Mouse (Mus musculus) intestine, embryonic 15.5 days (tissue): ENCODE results near the gene Psmd8. TPM values are rescaled to one million over a fixed set of nuclear protein-coding genes. Genes with fewer than 3 reads are reported as not detected.
A peak's percentile ranks its signal among the peaks of the same experiment; 100 is the strongest.
"Not testable (repeated sequence)": the region's sequence is repeated elsewhere in the genome, so short reads cannot be mapped to it uniquely, and the experiment has no call there.

Experiments
- ATAC-seq: fragments of 200-750 bp; cut with Nextera tagmentation; 2 replicates; pipeline ENCODE4 v1.8.0; 2017; ENCODE audit warnings: moderate TSS enrichment, moderate library complexity
- H3K27ac ChIP-seq: fragments of 300-500 bp; sonication (generic); 2 replicates; pipeline ENCODE4 v1.5.1; 2015; ENCODE audit warnings: mild to moderate bottlenecking, inconsistent platforms
- H3K27me3 ChIP-seq: fragments of 300-500 bp; sonication (generic); replicated peaks from 2 replicates; pipeline ENCODE4 v1.6.1; 2015; ENCODE audit warnings: inconsistent platforms
- H3K36me3 ChIP-seq: fragments of 300-500 bp; sonication (generic); 2 replicates; pipeline ENCODE4 v1.6.1; 2015; ENCODE audit warnings: inconsistent platforms
- H3K4me1 ChIP-seq: fragments of 300-500 bp; sonication (generic); replicated peaks from 2 replicates; pipeline ENCODE4 v1.6.1; 2015; ENCODE audit warnings: inconsistent platforms
- H3K4me2 ChIP-seq: fragments of 300-500 bp; sonication (generic); replicated peaks from 2 replicates; pipeline ENCODE4 v1.6.1; 2015; ENCODE audit warnings: mild to moderate bottlenecking, inconsistent platforms
- H3K4me3 ChIP-seq: fragments of 300-500 bp; sonication (generic); replicated peaks from 2 replicates; pipeline ENCODE4 v1.5.1; 2015; ENCODE audit warnings: inconsistent platforms
- H3K9ac ChIP-seq: fragments of 300-500 bp; sonication (generic); 2 replicates; pipeline ENCODE4 v1.6.1; 2015; ENCODE audit warnings: inconsistent platforms
- H3K9me3 ChIP-seq: fragments of 300-500 bp; sonication (generic); 2 replicates; pipeline ENCODE4 v1.6.1; 2016; ENCODE audit warnings: inconsistent platforms
- WGBS: fragments of 180-500 bp; shearing (Covaris S2); methylation state at CpG from one replicate; pipeline ENCODE4 v1.1.7; 2015; 5-methylcytosine and 5-hydroxymethylcytosine counted together
- polyA plus RNA-seq: library from polyadenylated mRNA; unstranded; fragments of >200 nt; fragmentation: Nextera tagmentation; extraction: Ambion mirVana; gene quantifications from 2 replicates; pipeline ENCODE4 v1.2.1, GENCODE M21; 2015

Psmd8 gene
- polyA plus RNA-seq, 1 experiment from 2014 or later, result 249 TPM

GRCm38 (mm10) chr7:29202577-29202976 lies 22.1 kb upstream of the Psmd8 start:
- no peaks in the 10 kb centered on the region for H3K27me3 ChIP-seq
- H3K9me3 ChIP-seq, result no peaks in the 10 kb centered on the region
- whole genome bisulfite sequencing, result 78% methylated on average over 6 of the region's 6 CpGs
- ATAC-seq, result no peak
- no peak overlapping the region for H3K27ac ChIP-seq
- H3K4me2 ChIP-seq, result no peak overlapping the region
- no peak overlapping the region for H3K9ac ChIP-seq
- no peaks in the 10 kb centered on the region for H3K4me1 ChIP-seq
- H3K36me3 ChIP-seq, result no peaks in the 10 kb centered on the region
- H3K4me3 ChIP-seq, result no peak overlapping the region

GRCm38 (mm10) chr7:29194230-29194629 lies 13.7 kb upstream of the Psmd8 start:
- H3K9me3 ChIP-seq, H3K4me1 ChIP-seq, H3K4me2 ChIP-seq, H3K4me3 ChIP-seq, H3K9ac ChIP-seq, H3K27ac ChIP-seq, H3K36me3 ChIP-seq, H3K27me3 ChIP-seq: not testable (repeated sequence)
- peak; percentile 66 for ATAC-seq
- WGBS, result 57% methylated on average over 1 of the region's 1 CpGs

GRCm38 (mm10) chr7:29181323-29181722 lies 822 bp upstream of the Psmd8 start:
- H3K9me3 ChIP-seq, H3K4me2 ChIP-seq, H3K36me3 ChIP-seq, H3K27ac ChIP-seq, ATAC-seq, H3K4me3 ChIP-seq, H3K27me3 ChIP-seq, H3K9ac ChIP-seq: not testable (repeated sequence)
- H3K4me1 ChIP-seq, result peaks cover 13% of the 10 kb centered on the region
- WGBS, result 93% methylated on average over 4 of the region's 4 CpGs

DNA sequence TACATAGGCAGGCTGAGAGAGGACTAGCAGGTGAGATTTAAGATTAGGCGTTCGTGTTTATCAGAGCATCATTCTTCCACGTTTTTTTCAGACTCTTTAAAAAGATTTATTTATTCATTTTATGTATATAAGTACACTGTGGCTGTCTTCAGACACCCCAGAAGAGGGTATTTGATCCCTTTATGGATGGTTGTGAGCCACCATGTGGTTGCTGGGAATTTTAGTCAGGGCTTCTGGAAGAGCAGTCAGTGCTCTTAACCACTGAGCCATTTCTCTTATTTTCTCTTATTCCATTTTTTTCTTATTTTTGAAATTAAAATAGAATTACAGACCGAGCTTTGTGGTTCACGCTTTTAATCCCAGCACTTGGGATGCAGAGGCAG lies 344 bp upstream of the Psmd8 start:
- Histone ChIP-seq H3K4me3 (peak overlapping the region; percentile 73), H3K4me1 (peaks cover 13% of the 10 kb centered on the region), H3K27me3 (no peaks in the 10 kb centered on the region), H3K27ac (no peak overlapping the region; the same call in 1 of the 2 replicates), H3K36me3 (peaks cover 8% of the 10 kb centered on the region; the same call in 1 of the 2 replicates), H3K9me3 (no peaks in the 10 kb centered on the region), H3K9ac (no peak overlapping the region), H3K4me2 (peak overlapping the region; percentile 77)
- WGBS, result 43% methylated on average over 5 of the region's 5 CpGs
- no peak for ATAC-seq

DNA sequence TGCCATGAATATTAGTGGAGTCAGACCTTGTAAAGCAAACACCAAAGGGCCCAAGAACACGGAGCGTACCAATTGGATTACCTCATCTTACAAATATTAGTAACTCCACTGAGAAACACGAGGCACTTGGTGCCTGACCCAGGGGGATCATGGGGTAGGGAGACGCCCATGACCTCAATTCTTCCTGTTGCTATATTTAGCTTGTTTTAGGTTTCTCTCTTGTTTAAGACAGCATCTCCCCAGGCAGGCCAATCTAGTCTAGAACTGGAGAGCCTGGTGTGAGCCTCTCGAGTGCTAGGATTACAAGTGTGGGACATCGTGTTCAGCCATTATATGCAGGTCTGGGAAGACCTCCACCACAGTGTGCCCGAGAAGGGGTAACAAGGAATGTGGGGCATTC lies 1.2 kb downstream of the Psmd8 start:
- ATAC-seq, result no peak
- no peaks in the 10 kb centered on the region for H3K9me3 ChIP-seq
- H3K27me3 ChIP-seq, result peaks cover under 1% of the 10 kb centered on the region; the same call in 1 of the 2 replicates
- H3K27ac ChIP-seq, result no peak overlapping the region
- peaks cover 21% of the 10 kb centered on the region for H3K36me3 ChIP-seq
- H3K4me1 ChIP-seq, result peaks cover 13% of the 10 kb centered on the region
- peak overlapping the region; percentile 73 for H3K4me3 ChIP-seq
- H3K9ac ChIP-seq, result no peak overlapping the region
- H3K4me2 ChIP-seq, result peak overlapping the region; percentile 77
- 23% methylated on average over 7 of the region's 7 CpGs for WGBS

DNA sequence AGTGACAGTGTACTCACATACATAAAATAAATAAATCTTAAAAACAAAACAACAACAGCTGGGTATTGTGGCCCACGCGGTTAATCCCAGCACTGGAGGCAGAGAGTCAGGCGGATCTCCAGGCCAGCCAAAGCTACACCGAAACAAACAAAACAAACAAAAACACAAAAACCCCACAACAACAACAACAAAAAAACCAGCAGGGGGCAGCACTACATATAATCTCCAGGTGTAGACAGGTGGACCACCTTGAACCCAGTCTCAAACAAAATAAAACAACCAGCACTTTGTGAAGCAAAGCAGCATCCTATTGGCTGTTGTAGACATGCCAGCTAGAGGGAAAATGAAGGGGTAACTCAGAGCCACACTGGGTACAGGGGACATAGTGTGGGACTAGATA lies 2.4 kb downstream of the Psmd8 start:
- Histone ChIP-seq H3K4me2 (no peak overlapping the region), H3K36me3 (peaks cover 31% of the 10 kb centered on the region), H3K4me3 (no peak overlapping the region), H3K9ac (no peak overlapping the region), H3K9me3 (no peaks in the 10 kb centered on the region), H3K27me3 (peaks cover 13% of the 10 kb centered on the region), H3K4me1 (peaks cover 13% of the 10 kb centered on the region), H3K27ac (no peak overlapping the region)
- 90% methylated on average over 4 of the region's 4 CpGs for whole genome bisulfite sequencing
- ATAC-seq, result no peak

DNA sequence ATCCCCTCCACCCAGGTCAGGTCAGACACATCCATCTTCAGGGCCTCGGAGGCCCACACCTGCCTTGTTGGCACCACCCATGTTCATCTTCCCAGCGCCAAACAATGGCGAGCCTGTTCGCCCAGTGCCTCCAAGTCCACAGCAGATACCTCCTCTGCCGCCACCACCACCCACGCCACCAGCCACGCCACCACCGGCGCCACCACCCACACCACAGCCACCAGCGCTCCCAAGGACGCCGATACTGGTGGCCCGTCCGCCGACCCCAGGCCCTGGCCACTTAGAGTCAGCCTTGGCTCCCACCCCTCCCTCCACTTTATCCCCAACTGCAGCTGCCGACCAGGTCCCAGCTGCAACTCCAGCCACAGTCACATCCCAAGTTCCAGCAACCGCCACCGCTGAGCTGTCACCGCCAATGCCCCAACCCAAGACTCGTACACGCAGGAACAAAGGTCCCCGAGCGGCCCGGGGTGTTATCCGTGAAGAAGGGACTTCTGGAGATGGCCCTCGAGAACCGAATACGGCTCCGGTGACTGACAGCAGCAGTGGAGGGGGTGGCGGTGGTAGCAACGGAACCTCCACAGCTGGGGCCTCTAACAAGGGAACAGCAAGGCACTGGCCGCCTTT lies 8.0 kb downstream of the Psmd8 start:
- peaks cover 41% of the 10 kb centered on the region for H3K27me3 ChIP-seq
- H3K9me3 ChIP-seq, result no peaks in the 10 kb centered on the region
- ATAC-seq, result no peak
- WGBS, result 49% methylated on average over 32 of the region's 32 CpGs
- H3K4me1 ChIP-seq, result peaks cover 32% of the 10 kb centered on the region
- no peak overlapping the region for H3K9ac ChIP-seq
- H3K27ac ChIP-seq, result no peak overlapping the region
- peaks cover 36% of the 10 kb centered on the region for H3K36me3 ChIP-seq
- no peak overlapping the region for H3K4me2 ChIP-seq
- H3K4me3 ChIP-seq, result 0 out of 2 replicates have a peak overlapping the region, but pooled peaks have one; percentile 58

DNA sequence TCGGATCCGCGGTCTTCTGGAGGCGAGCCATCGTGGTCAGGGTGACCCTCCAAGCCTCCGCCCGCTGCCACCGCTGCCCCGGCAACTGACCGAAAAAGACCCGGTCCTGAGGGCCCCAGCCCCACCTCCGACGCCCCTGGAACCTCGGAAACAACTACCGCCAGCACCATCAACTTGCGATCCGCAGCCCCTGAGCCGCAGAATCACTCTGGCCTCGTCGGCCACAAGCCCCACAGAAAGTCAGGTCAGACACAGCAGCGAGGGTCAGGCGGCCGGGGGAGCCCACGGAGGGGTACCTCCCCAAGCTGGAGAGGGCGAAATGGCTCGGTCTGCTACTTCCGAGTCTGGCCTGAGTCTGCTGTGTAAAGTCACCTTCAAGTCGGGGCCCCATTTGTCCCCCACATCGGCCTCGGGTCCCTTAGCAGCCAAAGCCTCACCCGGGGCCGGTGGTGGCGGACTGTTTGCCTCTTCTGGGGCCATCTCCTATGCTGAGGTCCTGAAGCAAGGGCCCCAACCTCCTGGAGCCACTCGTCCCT lies 8.9 kb downstream of the Psmd8 start:
- 6% methylated on average over 34 of the region's 34 CpGs for WGBS
- H3K27me3 ChIP-seq, result peaks cover 41% of the 10 kb centered on the region
- H3K4me3 ChIP-seq, result peak overlapping the region; percentile 58
- H3K36me3 ChIP-seq, result peaks cover 36% of the 10 kb centered on the region
- H3K4me2 ChIP-seq, result peak overlapping the region; percentile 89
- no peak overlapping the region for H3K27ac ChIP-seq
- no peaks in the 10 kb centered on the region for H3K9me3 ChIP-seq
- H3K4me1 ChIP-seq, result peaks cover 32% of the 10 kb centered on the region
- H3K9ac ChIP-seq, result peak overlapping the region; percentile 41
- no peak for ATAC-seq

DNA sequence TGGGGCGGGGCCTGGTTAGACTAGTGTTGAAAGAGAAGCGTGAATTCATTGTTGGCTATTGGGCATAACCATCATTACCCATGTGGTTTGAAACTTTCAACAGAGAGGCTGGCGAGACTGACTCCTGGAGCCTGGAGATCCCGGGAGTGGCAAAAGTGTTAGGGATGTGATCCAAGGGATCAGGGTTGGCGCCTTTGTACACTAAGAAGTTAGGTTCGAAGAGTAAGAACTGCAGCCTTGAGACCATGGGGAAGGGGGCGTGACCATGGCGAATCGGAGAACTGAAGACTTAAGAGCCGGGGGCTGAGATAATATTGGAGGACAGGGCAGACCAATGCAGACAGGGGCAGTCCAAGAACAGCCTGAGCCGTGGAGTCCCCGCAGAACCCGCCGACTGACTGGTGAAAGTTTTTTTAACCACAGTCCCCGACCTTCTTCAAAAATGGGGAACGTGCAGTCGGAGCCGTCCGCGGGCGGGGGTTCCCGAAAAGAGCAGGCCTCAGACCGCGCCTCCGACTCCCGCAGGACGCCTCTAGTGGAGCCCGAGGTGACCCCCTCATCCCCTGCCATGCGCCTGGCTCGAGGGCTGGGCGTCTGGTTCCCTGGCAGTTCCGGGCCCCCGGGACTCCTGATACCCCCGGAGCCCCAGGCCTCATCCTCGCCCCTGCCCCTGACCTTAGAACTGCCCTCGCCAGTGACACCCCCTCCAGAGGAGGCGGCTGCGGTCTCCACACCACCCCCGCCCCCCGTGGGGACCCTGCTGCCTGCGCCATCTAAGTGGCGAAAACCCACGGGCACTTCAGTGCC lies 9.5 kb downstream of the Psmd8 start:
- H3K27ac ChIP-seq, result no peak overlapping the region
- peak overlapping the region; percentile 41 for H3K9ac ChIP-seq
- ATAC-seq, result peak; percentile 6
- peaks cover 30% of the 10 kb centered on the region for H3K36me3 ChIP-seq
- no peaks in the 10 kb centered on the region for H3K9me3 ChIP-seq
- H3K4me1 ChIP-seq, result peaks cover 32% of the 10 kb centered on the region
- H3K4me3 ChIP-seq, result peak overlapping the region; percentile 58
- peak overlapping the region; percentile 89 for H3K4me2 ChIP-seq
- H3K27me3 ChIP-seq, result peaks cover 41% of the 10 kb centered on the region
- WGBS, result 2% methylated on average over 43 of the region's 43 CpGs

GRCm38 (mm10) chr7:29170066-29170754 lies 10.3 kb downstream of the Psmd8 start, which contains the start of the genes Ggn and Spred3:
Gene Ggn, plus strand, starts transcription at chr7:29170210.
Gene Spred3, minus strand, starts transcription at chr7:29170411.
- Histone ChIP-seq H3K4me2 (peak within 1 kb of the TSS; percentile 89), H3K4me3 (peak within 1 kb of the TSS; percentile 58), H3K36me3 (peaks cover 24% of the 10 kb centered on the region), H3K27me3 (peaks cover 41% of the 10 kb centered on the region), H3K4me1 (peaks cover 32% of the 10 kb centered on the region), H3K9ac (peak within 1 kb of the TSS; percentile 41), H3K9me3 (no peaks in the 10 kb centered on the region), H3K27ac (peak within 1 kb of the TSS; percentile 77)
- WGBS, result under 1% methylated on average over 30 of the region's 30 CpGs
- ATAC-seq, result peak; percentile 73

- peak overlapping the region; percentile 77 for H3K27ac ChIP-seq
- ATAC-seq, result peak; percentile 84
Measured at GRCm38 (mm10) chr7:29169231-29170065, 11.1 kb downstream of the Psmd8 start.

More at GRCm38 (mm10) chr7:29169231-29170065, 11.1 kb downstream of the Psmd8 start:
- peak overlapping the region; percentile 41 for H3K9ac ChIP-seq
- H3K4me3 ChIP-seq, result peak overlapping the region; percentile 58
- WGBS, result under 1% methylated on average over 35 of the region's 39 CpGs
- peaks cover 32% of the 10 kb centered on the region for H3K4me1 ChIP-seq
- H3K27me3 ChIP-seq, result peaks cover 41% of the 10 kb centered on the region
- H3K36me3 ChIP-seq, result peaks cover 16% of the 10 kb centered on the region
- peak overlapping the region; percentile 89 for H3K4me2 ChIP-seq
- H3K9me3 ChIP-seq, result no peaks in the 10 kb centered on the region
